Mouse (Mus musculus) monocyte, adult 2 months (primary cell): ENCODE results near the gene Stom.

Experiments used
- DNase-seq, 2 experiments: peaks; one replicate each; pipeline ENCODE4 v3.0.0; 2022; ENCODE audit warnings: low spot score in 2 of 2, low read depth in 1 of 2

The Stom gene

GRCm38 (mm10) chr2:35336388-35337280, at the start of gene Stom:
TSS of gene Stom (minus strand) at chr2:35336976.
- peak; percentile 99 for DNase-seq

GRCm38 (mm10) chr2:35385441-35385871, 48.7 kb upstream of the Stom start:
- no peak for DNase-seq

- no peak for DNase-seq
These were observed 42.5 kb upstream of the Stom start for GRCm38 (mm10) chr2:35379306-35379705.

GRCm38 (mm10) chr2:35377600-35377999, 40.8 kb upstream of the Stom start:
- DNase-seq, result no peak

GRCm38 (mm10) chr2:35373003-35373402, 36.2 kb upstream of the Stom start:
- DNase-seq, result peak in 1 of 2 experiments; percentile 12

- no peak for DNase-seq
These were observed 33.9 kb upstream of the Stom start for GRCm38 (mm10) chr2:35370686-35371085.

- DNase-seq, result no peak
These were observed 30.9 kb upstream of the Stom start, which contains the start of gene 4930568D16Rik for GRCm38 (mm10) chr2:35367629-35368028. TSS of gene 4930568D16Rik (minus strand) at chr2:35367729.

GRCm38 (mm10) chr2:35349184-35349583, 12.4 kb upstream of the Stom start:
- DNase-seq, result no peak

GRCm38 (mm10) chr2:35345984-35346383, 9.2 kb upstream of the Stom start:
- DNase-seq, result no peak

- DNase-seq, result no peak
These were observed 5.8 kb upstream of the Stom start for GRCm38 (mm10) chr2:35342605-35343004.

- no peak for DNase-seq
These were observed 1.9 kb upstream of the Stom start for GRCm38 (mm10) chr2:35338707-35339106.

- no peak for DNase-seq
These were observed 1.3 kb upstream of the Stom start for GRCm38 (mm10) chr2:35338036-35338435.

- no peak for DNase-seq
These were observed 643 bp upstream of the Stom start for GRCm38 (mm10) chr2:35337419-35337818.

- no peak for DNase-seq
These were observed 1.2 kb downstream of the Stom start for GRCm38 (mm10) chr2:35335620-35336019.

GRCm38 (mm10) chr2:35333670-35334069, 3.1 kb downstream of the Stom start:
- DNase-seq, result no peak

GRCm38 (mm10) chr2:35331205-35331604, 5.6 kb downstream of the Stom start:
- no peak for DNase-seq

- no peak for DNase-seq
These were observed 7.7 kb downstream of the Stom start for GRCm38 (mm10) chr2:35329061-35329460.

GRCm38 (mm10) chr2:35328064-35328792, 8.5 kb downstream of the Stom start:
- DNase-seq, result no peak

GRCm38 (mm10) chr2:35327583-35327982, 9.2 kb downstream of the Stom start:
- DNase-seq, result no peak

- no peak for DNase-seq
These were observed 9.8 kb downstream of the Stom start for GRCm38 (mm10) chr2:35326931-35327330.

- DNase-seq, result no peak
These were observed 10.8 kb downstream of the Stom start for GRCm38 (mm10) chr2:35325930-35326329.
